In the genomic region with DNA sequence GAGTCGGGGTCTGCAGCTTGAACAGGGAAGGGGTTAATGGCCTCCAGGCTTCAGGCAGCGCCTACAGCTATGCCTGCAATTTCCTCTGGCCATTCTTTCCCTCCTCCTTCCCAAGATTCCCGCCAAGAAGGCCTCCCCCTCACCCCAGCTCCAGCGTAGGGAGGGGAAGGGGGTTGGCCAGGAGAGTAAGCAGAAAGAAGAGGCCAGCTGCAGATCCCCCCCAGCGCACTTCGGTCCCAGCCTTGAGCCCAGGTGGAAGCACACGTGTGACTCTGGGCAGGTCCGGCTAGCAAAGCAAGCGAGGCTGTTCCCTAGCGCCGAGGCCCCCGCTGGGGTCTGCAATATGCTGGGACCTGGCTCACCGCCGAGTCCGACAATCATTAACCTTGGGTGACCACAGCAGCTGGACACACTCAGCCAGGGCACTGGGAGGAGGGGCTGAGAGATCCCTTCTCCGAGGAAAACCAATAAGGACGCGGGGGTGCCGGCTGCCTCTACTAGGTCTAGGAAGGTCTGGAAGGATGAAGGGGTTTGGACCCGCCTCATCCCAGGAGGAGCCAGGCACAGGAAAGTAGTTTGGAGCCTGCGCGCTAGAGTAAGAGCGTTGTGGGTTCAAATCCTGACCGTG, we compare ENCODE assay signal across 8 mouse cellular contexts. TPM values are rescaled to one million over a fixed set of nuclear protein-coding genes. Genes with fewer than 3 reads are reported as not detected.
DNase-seq lines count a peak whose midpoint lies in the region; ATAC-seq and TF ChIP-seq lines count a peak whose summit lies in the region.

A gene (plus strand): TSS at position 212 of the 628 bp plus-strand sequence.

- H3K27ac ChIP-seq in left cerebral cortex, adult 2 months = peak within 1 kb of the TSS; percentile 47
- peak within 1 kb of the TSS; percentile 50 for H3K27ac ChIP-seq in forebrain, embryonic 12.5 days
- peak within 1 kb of the TSS; percentile 98 for H3K27ac ChIP-seq in limb, embryonic 10.5 days
- H3K27ac ChIP-seq in midbrain, embryonic 13.5 days = 0 out of 2 replicates have a peak within 1 kb of the TSS, but pooled peaks have one; percentile 5

- TF ChIP-seq CTCF in left cerebral cortex, adult 2 months (IDR thresholded peaks at IDR 0.05) = no peak

- intact Hi-C loops in left cerebral cortex, adult 2 months (cut with DNase I) = no loop called here
- intact Hi-C loops in heart, postnatal 36 days (cut with DNase I) = loop anchor here (2.0 kb wide), 2 partner anchors 15 to 37 kb away; a partner anchor contains a TSS

- peak within 1 kb of the TSS; percentile 45 for H3K4me3 ChIP-seq in left cerebral cortex, adult 2 months
- peak within 1 kb of the TSS; percentile 50 for H3K4me3 ChIP-seq in forebrain, embryonic 12.5 days (replicated peaks)
- H3K4me3 ChIP-seq in limb, embryonic 10.5 days = peak within 1 kb of the TSS; percentile 86
- peak within 1 kb of the TSS; percentile 42 for H3K4me3 ChIP-seq in midbrain, embryonic 13.5 days (replicated peaks)

- peak; percentile 27; the same call in 1 of the 2 replicates for ATAC-seq in forebrain, embryonic 12.5 days (ENCODE audit: low FRiP score)
- ATAC-seq in midbrain, embryonic 13.5 days = no peak

- peak within 1 kb of the TSS; percentile 56 for H3K9ac ChIP-seq in forebrain, embryonic 12.5 days
- H3K9ac ChIP-seq in midbrain, embryonic 13.5 days (replicated peaks) = peak within 1 kb of the TSS; percentile 59

- no peaks in the 10 kb centered on the region for H3K9me3 ChIP-seq in forebrain, embryonic 12.5 days
- no peaks in the 10 kb centered on the region for H3K9me3 ChIP-seq in limb, embryonic 10.5 days (replicated peaks)
- H3K9me3 ChIP-seq in midbrain, embryonic 13.5 days = no peaks in the 10 kb centered on the region

- WGBS in forebrain, embryonic 12.5 days = 2% methylated on average over 24 of the region's 24 CpGs
- WGBS in limb, embryonic 10.5 days = under 1% methylated on average over 24 of the region's 24 CpGs
- 2% methylated on average over 23 of the region's 24 CpGs for WGBS in midbrain, embryonic 13.5 days

- H3K4me2 ChIP-seq in forebrain, embryonic 12.5 days = peak within 1 kb of the TSS; percentile 80
- peak within 1 kb of the TSS; percentile 62 for H3K4me2 ChIP-seq in midbrain, embryonic 13.5 days (replicated peaks)

- no peaks in the 10 kb centered on the region for H3K36me3 ChIP-seq in forebrain, embryonic 12.5 days (replicated peaks)
- peaks cover 30% of the 10 kb centered on the region for H3K36me3 ChIP-seq in limb, embryonic 10.5 days
- H3K36me3 ChIP-seq in midbrain, embryonic 13.5 days = 0 out of 2 replicates have a peak, but pooled peaks cover 3% of the 10 kb centered on the region

- peaks cover 18% of the 10 kb centered on the region for H3K4me1 ChIP-seq in forebrain, embryonic 12.5 days
- H3K4me1 ChIP-seq in limb, embryonic 10.5 days = peaks cover 76% of the 10 kb centered on the region
- H3K4me1 ChIP-seq in midbrain, embryonic 13.5 days (replicated peaks) = peaks cover 21% of the 10 kb centered on the region

- peaks cover 57% of the 10 kb centered on the region for H3K27me3 ChIP-seq in forebrain, embryonic 12.5 days
- H3K27me3 ChIP-seq in limb, embryonic 10.5 days (ENCODE audit: low read depth, poor library complexity, severe bottlenecking) = no peaks in the 10 kb centered on the region
- H3K27me3 ChIP-seq in midbrain, embryonic 13.5 days = peaks cover 60% of the 10 kb centered on the region

- no peak for DNase-seq in left cerebral cortex, adult 2 months (ENCODE audit: extremely low spot score in 1 of 2, low spot score in 2 of 2)
- no peak for DNase-seq in left cerebral cortex, adult 8-10 months (ENCODE audit: low spot score in 2 of 2)
- peak; percentile 56 to 62 for DNase-seq in heart, postnatal 36 days
- peak; percentile 89 for DNase-seq in limb, embryonic 10.5 days (ENCODE audit: low spot score)
- DNase-seq in thymus, postnatal 4 days = peak; percentile 36
- DNase-seq in right cerebral cortex, postnatal 10 days (ENCODE audit: low spot score in 2 of 2) = no peak

RNA-seq across cellular contexts. Expression of the gene that starts here (rescaled TPM):
- total RNA-seq in left cerebral cortex, adult 2 months (2021) = 1 to 10 TPM; 3.1 to 3.8 TPM
- 1 to 10 TPM; 2.4 to 5.6 (median 3.1) TPM for total RNA-seq in left cerebral cortex, adult 8-10 months (2022)
- 13.1 and 15.9 TPM in 2 replicates for polyA plus RNA-seq in forebrain, embryonic 12.5 days (2016; fragmentation: Nextera tagmentation; extraction: Ambion mirVana)
- 10 to 100 TPM; 15.7 to 16.2 TPM for total RNA-seq in heart, postnatal 36 days (2021)
- 72.7 and 82.2 TPM in 2 replicates for polyA plus RNA-seq in limb, embryonic 10.5 days (2016; fragmentation: Nextera tagmentation; extraction: Ambion mirVana)
- 10.3 and 12.9 TPM in 2 replicates for polyA plus RNA-seq in midbrain, embryonic 13.5 days (2015; fragmentation: Nextera tagmentation; extraction: Ambion mirVana)

Comparison
In these comparisons a context has a peak if more than half of its experiments do, and no peak if none do; other contexts are left out.
1. DNase-seq: peak in heart, postnatal 36 days (2 of 2), limb, embryonic 10.5 days (single experiment) and thymus, postnatal 4 days (single experiment); none in left cerebral cortex, adult 2 months (0 of 2), left cerebral cortex, adult 8-10 months (0 of 2) and right cerebral cortex, postnatal 10 days (0 of 2).
2. H3K27ac ChIP-seq: peak in every context shown above with its lines; median percentile 98 in limb, embryonic 10.5 days; 50 in forebrain, embryonic 12.5 days; 47 in left cerebral cortex, adult 2 months; 5 in midbrain, embryonic 13.5 days.
3. Peak in every context shown above with its lines, with median percentiles within 50 percentile points of each other: H3K4me3 ChIP-seq.